Mouse (Mus musculus) layer of hippocampus, postnatal 14 days (tissue): ENCODE results near the gene Myom1. TPM values are rescaled to one million over a fixed set of nuclear protein-coding genes. Genes with fewer than 3 reads are reported as not detected.

Source experiments
- total RNA-seq, 2 experiments: library from RNA; stranded (reverse); gene quantifications; 2 replicates each; pipeline ENCODE4 v1.2.3; 2021

Gene Myom1
- total RNA-seq, 2 experiments from 2014 or later, result 2.9 to 4.5 TPM

Other genes with a start within 250 kb of the Myom1 start
- 1 to 10 TPM; 2.3 to 3.1 TPM for gene Tgif1, start 149.1 kb upstream of the Myom1 start, total RNA-seq
- 10 to 100 TPM; 52.0 to 59.0 TPM for gene Myl12a, start 245 bp downstream of the Myom1 start, total RNA-seq
- 10 to 100 TPM; 76.4 to 83.8 TPM for gene Lpin2, start 179.9 kb downstream of the Myom1 start, total RNA-seq